8 mouse cellular contexts compared by ENCODE assay signal in the genomic region with DNA sequence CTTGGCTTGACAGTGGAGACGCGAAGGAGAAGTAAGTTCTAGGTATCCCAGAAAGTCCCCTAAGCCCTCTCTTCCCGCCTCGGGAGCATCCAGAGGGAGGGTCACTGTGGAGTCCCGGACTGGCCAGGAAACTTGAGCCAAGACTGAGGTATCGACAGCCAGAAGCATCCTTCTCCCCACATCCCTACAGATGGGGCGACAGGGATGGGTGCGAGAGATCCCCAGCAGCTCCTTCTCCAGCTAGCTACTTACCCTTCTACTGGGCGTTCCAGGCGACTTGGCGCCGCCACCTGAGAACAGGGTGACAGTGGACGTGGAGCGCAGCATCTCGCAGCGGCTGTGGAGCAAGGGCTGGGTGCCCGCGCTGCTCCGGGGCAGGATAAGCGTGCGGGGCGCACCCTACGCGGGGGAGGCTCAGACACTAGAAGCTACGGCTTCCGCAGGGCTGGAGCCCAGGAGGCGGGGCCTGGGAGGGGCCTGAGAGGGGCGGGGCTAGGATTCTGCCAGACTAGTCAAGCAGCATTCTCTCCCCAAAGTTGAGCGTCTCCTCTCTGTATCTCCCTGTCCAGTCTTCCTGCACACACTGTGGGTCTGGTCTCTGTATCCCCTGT. TPM values are rescaled to one million over a fixed set of nuclear protein-coding genes. Genes with fewer than 3 reads are reported as not detected.
DNase-seq lines count a peak whose midpoint lies in the region; ATAC-seq and TF ChIP-seq lines count a peak whose summit lies in the region.

Gene Myzap, minus strand, starts transcription at position 423 of the 611 bp plus-strand sequence.

- no peak for TF ChIP-seq POLR2A in liver, adult 2 months (IDR thresholded peaks at IDR 0.05; ENCODE audit: extremely low read depth, insufficient read depth, low read length)
- peak; percentile 66 for TF ChIP-seq POLR2A in myocyte (IDR thresholded peaks at IDR 0.05; ENCODE audit: insufficient read length, low read depth)

- ATAC-seq in embryonic facial prominence, embryonic 15.5 days (ENCODE audit: insufficient number of reproducible peaks, low FRiP score, low TSS enrichment, low read depth): peak; percentile 90

- H3K79me2 ChIP-seq in liver, adult 2 months (ENCODE audit: control insufficient read depth, insufficient read depth, low read length): no peaks in the 10 kb centered on the region
- no peaks in the 10 kb centered on the region for H3K79me2 ChIP-seq in myocyte (ENCODE audit: control insufficient read depth, insufficient read depth)

- TF ChIP-seq CTCF in liver, adult 2 months (IDR thresholded peaks at IDR 0.05; ENCODE audit: low read depth, low read length): no peak

- no peak within 1 kb of the TSS for H3K27ac ChIP-seq in embryonic facial prominence, embryonic 15.5 days (replicated peaks)
- no peak within 1 kb of the TSS for H3K27ac ChIP-seq in liver, adult 2 months (replicated peaks; ENCODE audit: insufficient read depth, low read depth, low read length)

- H3K27me3 ChIP-seq in embryonic facial prominence, embryonic 15.5 days: no peaks in the 10 kb centered on the region
- no peaks in the 10 kb centered on the region for H3K27me3 ChIP-seq in liver, adult 2 months (ENCODE audit: control insufficient read depth, insufficient read depth, low read length)
- H3K27me3 ChIP-seq in myocyte (ENCODE audit: control insufficient read depth, insufficient read depth, insufficient read length): no peaks in the 10 kb centered on the region
- no peaks in the 10 kb centered on the region for H3K27me3 ChIP-seq in splenic B cell, adult 2 months (ENCODE audit: control insufficient read depth, insufficient read depth, low read length, poor library complexity, severe bottlenecking)

- no peaks in the 10 kb centered on the region for H3K36me3 ChIP-seq in embryonic facial prominence, embryonic 15.5 days
- H3K36me3 ChIP-seq in liver, adult 2 months (ENCODE audit: control insufficient read depth, insufficient read depth, low read length): no peaks in the 10 kb centered on the region
- no peaks in the 10 kb centered on the region for H3K36me3 ChIP-seq in myocyte (ENCODE audit: control insufficient read depth, insufficient read depth)
- H3K36me3 ChIP-seq in splenic B cell, adult 2 months (ENCODE audit: control insufficient read depth, insufficient read depth, low read length, poor library complexity, severe bottlenecking): no peaks in the 10 kb centered on the region; the same call in 1 of the 2 replicates

- DNase-seq in 3134 (ENCODE audit: extremely low read depth, insufficient read length, low spot score): peak; percentile 78
- peak; percentile 96 to 98 for DNase-seq in adrenal gland, postnatal 36 days
- peak; percentile 95 for DNase-seq in heart, adult 8-10 months (ENCODE audit: low spot score)
- peak; percentile 90 for DNase-seq in kidney, adult 9 months
- DNase-seq in liver, adult 2 months (ENCODE audit: extremely low read depth, low read depth, low spot score): peak; percentile 30
- peak; percentile 88 for DNase-seq in splenic B cell, adult 2 months (ENCODE audit: low read depth, low spot score)

- H3K4me1 ChIP-seq in embryonic facial prominence, embryonic 15.5 days: peaks cover 15% of the 10 kb centered on the region; the same call in 1 of the 2 replicates
- no peaks in the 10 kb centered on the region for H3K4me1 ChIP-seq in liver, adult 2 months (ENCODE audit: control insufficient read depth, insufficient read depth, low read length)

- no peaks in the 10 kb centered on the region for H3K9me3 ChIP-seq in embryonic facial prominence, embryonic 15.5 days (replicated peaks)

- peak within 1 kb of the TSS; percentile 56 for H3K4me3 ChIP-seq in embryonic facial prominence, embryonic 15.5 days (replicated peaks)
- peak within 1 kb of the TSS; percentile 65 for H3K4me3 ChIP-seq in liver, adult 2 months (ENCODE audit: insufficient read depth, low read depth, low read length)
- peak within 1 kb of the TSS; percentile 9 for H3K4me3 ChIP-seq in myocyte

- H3K9ac ChIP-seq in embryonic facial prominence, embryonic 15.5 days: peak within 1 kb of the TSS; percentile 37
- H3K9ac ChIP-seq in liver, adult 2 months (ENCODE audit: low read depth, low read length): peak within 1 kb of the TSS; percentile 43

- peak within 1 kb of the TSS; percentile 17 for H3ac ChIP-seq in myocyte (ENCODE audit: control insufficient read depth, insufficient read length)

- H3K4me2 ChIP-seq in embryonic facial prominence, embryonic 15.5 days (replicated peaks): peak within 1 kb of the TSS; percentile 77
- peak within 1 kb of the TSS; percentile 84 for H3K4me2 ChIP-seq in myocyte (ENCODE audit: low read depth)

- 1% methylated on average over 28 of the region's 29 CpGs for WGBS in embryonic facial prominence, embryonic 15.5 days
- 2% methylated on average over 29 of the region's 29 CpGs for WGBS in liver, adult 2 months

TF ChIP-seq in myocyte, 11 proteins besides CTCF, POLR2A, EP300 and RAD21:
- no peak for TF ChIP-seq USF1 (IDR thresholded peaks at IDR 0.05; ENCODE audit: low read depth)
- peak; percentile 39 for TF ChIP-seq POLR2AphosphoS2 (IDR thresholded peaks at IDR 0.05; ENCODE audit: insufficient read length, low read depth)
- TF ChIP-seq CEBPB (IDR thresholded peaks at IDR 0.05; ENCODE audit: insufficient read depth, poor library complexity, severe bottlenecking): no peak
- TF ChIP-seq REST (IDR thresholded peaks at IDR 0.05; ENCODE audit: insufficient read depth, insufficient read length): no peak
- no peak for TF ChIP-seq TCF12 (IDR thresholded peaks at IDR 0.05; ENCODE audit: insufficient read depth, poor library complexity, severe bottlenecking)
- TF ChIP-seq TCF3 (IDR thresholded peaks at IDR 0.05; ENCODE audit: insufficient read length, low read depth): no peak
- no peak for TF ChIP-seq MAX (IDR thresholded peaks at IDR 0.05; ENCODE audit: low read depth)

RNA-seq across cellular contexts. Expression of gene Myzap, which starts in this region (rescaled TPM):
- total RNA-seq in adrenal gland, postnatal 36 days (2021): 10 to 100 TPM in 1 of 2 experiments, 1 to 10 TPM in 1; 6.8 to 12.9 TPM
- polyA plus RNA-seq in embryonic facial prominence, embryonic 15.5 days (2015; fragmentation: Nextera tagmentation; extraction: Ambion mirVana): 15.5 and 17.9 TPM in 2 replicates
- 100 to 1,000 TPM; 373 to 483 (median 430) TPM for total RNA-seq in heart, adult 8-10 months (2022)
- 1.5 TPM in 2 replicates for total RNA-seq in liver, adult 2 months (2014; rRNA removed)
- polyA plus RNA-seq in liver, adult 2 months (2012; rRNA removed): 0.25 and 0.51 TPM in 2 replicates
- 6.0 TPM for polyA plus RNA-seq in myocyte (2012; fragmentation: generic; extraction: Trizol)

Comparison
In these comparisons a context has a peak if more than half of its experiments do, and no peak if none do; other contexts are left out.
1. RNA of gene Myzap (total RNA-seq): 373 to 483 TPM in heart, adult 8-10 months; 6.8 to 12.9 TPM in adrenal gland, postnatal 36 days and 1.5 TPM in liver, adult 2 months; every median in the first group is over 10 times any median in the second.
2. DNase-seq: peak in every context shown above with its lines; median percentile 97 in adrenal gland, postnatal 36 days; 95 in heart, adult 8-10 months; 90 in kidney, adult 9 months; 88 in splenic B cell, adult 2 months; 78 in 3134; 30 in liver, adult 2 months.
3. H3K4me3 ChIP-seq: peak in every context shown above with its lines; median percentile 65 in liver, adult 2 months; 56 in embryonic facial prominence, embryonic 15.5 days; 9 in myocyte.